Mouse (Mus musculus) gastrocnemius, adult 8-10 months (tissue): Measurements from ENCODE around the gene Topors. TPM values are rescaled to one million over a fixed set of nuclear protein-coding genes. Genes with fewer than 3 reads are reported as not detected.

Source experiments
- total RNA-seq, 4 experiments: library from RNA; stranded (reverse); gene quantifications; 2 replicates each; pipeline ENCODE4 v1.2.4; 2022

The Topors gene
- total RNA-seq, 4 experiments from 2014 or later, result 6.8 to 9.2 (median 8.1) TPM

Other genes with a start within 250 kb of the Topors start
- 10 to 100 TPM; 14.0 to 15.2 (median 14.9) TPM for gene Aco1, start 126.8 kb downstream of the Topors start, total RNA-seq
- 1 to 10 TPM; 1.5 to 2.0 (median 1.9) TPM for gene Ddx58, start 30.0 kb downstream of the Topors start, total RNA-seq
- gene Smim27, start 271 bp downstream of the Topors start, total RNA-seq, result 10 to 100 TPM; 47.2 to 76.3 (median 63.7) TPM
- gene Ndufb6, start 9.6 kb upstream of the Topors start, total RNA-seq, result 100 to 1,000 TPM; 266 to 287 (median 272) TPM
- not detected for gene Tmem215, start 202.3 kb upstream of the Topors start, total RNA-seq